Mouse (Mus musculus) liver, embryonic 14.5 days (tissue): ENCODE data around the gene Tnf. TPM values are rescaled to one million over a fixed set of nuclear protein-coding genes. Genes with fewer than 3 reads are reported as not detected.
A peak's percentile ranks its signal among the peaks of the same experiment; 100 is the strongest.

Experiments used
- ATAC-seq: fragments of 200-750 bp; cut with Nextera tagmentation; 2 replicates; pipeline ENCODE4 v1.8.0; 2017; ENCODE audit warnings: moderate number of reproducible peaks, mild to moderate bottlenecking, moderate library complexity; ENCODE audit not compliant: insufficient read depth
- DNase-seq, 3 experiments: peaks; one replicate each; pipeline ENCODE4 v3.0.0-alpha.2; 2012 to 2013; ENCODE audit warnings: low read depth in 3 of 3, low spot score in 3 of 3
- H3K27ac ChIP-seq: fragments of 300-500 bp; sonication (generic); 2 replicates; pipeline ENCODE4 v1.5.1; 2014; ENCODE audit warnings: moderate library complexity, mild to moderate bottlenecking, control low read depth, inconsistent platforms
- H3K27me3 ChIP-seq: fragments of 300-500 bp; sonication (generic); 2 replicates; pipeline ENCODE4 v1.6.1; 2014; ENCODE audit warnings: mild to moderate bottlenecking, low read length, moderate library complexity; ENCODE audit not compliant: control insufficient read depth, insufficient read depth
- H3K36me3 ChIP-seq: fragments of 300-500 bp; sonication (generic); replicated peaks from 2 replicates; pipeline ENCODE4 v1.6.1; 2014; ENCODE audit warnings: low read depth; ENCODE audit not compliant: control insufficient read depth, insufficient read depth
- H3K4me1 ChIP-seq, 2 experiments: fragments of 200-500 bp in 1 of 2; fragments of 300-500 bp in 1 of 2; sonication (generic) in 1 of 2; replicated peaks; 2 replicates each; pipeline ENCODE4 v1.6.1; 2012 to 2014; ENCODE audit warnings: antibody characterized with exemption in 1 of 2, inconsistent platforms in 1 of 2, low read length in 1 of 2; ENCODE audit not compliant: control insufficient read depth in 2 of 2, insufficient read depth in 2 of 2
- H3K4me2 ChIP-seq: fragments of 300-500 bp; sonication (generic); 2 replicates; pipeline ENCODE4 v1.6.1; 2014; ENCODE audit warnings: low read depth, mild to moderate bottlenecking, control low read depth, moderate library complexity
- H3K4me3 ChIP-seq, 2 experiments: fragments of 200-500 bp in 1 of 2; fragments of 300-500 bp in 1 of 2; sonication (generic) in 1 of 2; 2 replicates each; pipeline ENCODE4 v1.5.1; 2012 to 2014; ENCODE audit warnings: low read depth in 2 of 2, low read length in 2 of 2, mild to moderate bottlenecking in 2 of 2, control low read depth in 1 of 2, inconsistent platforms in 1 of 2, moderate library complexity in 1 of 2; ENCODE audit not compliant: insufficient read depth in 1 of 2
- H3K9ac ChIP-seq: fragments of 300-500 bp; sonication (generic); replicated peaks from 2 replicates; pipeline ENCODE4 v1.6.1; 2014; ENCODE audit warnings: mild to moderate bottlenecking, control low read depth, moderate library complexity
- H3K9me3 ChIP-seq: fragments of 300-500 bp; sonication (generic); 2 replicates; pipeline ENCODE4 v1.6.1; 2016; ENCODE audit warnings: low read length, mixed read lengths; ENCODE audit not compliant: control insufficient read depth
- CTCF ChIP-seq: IDR thresholded peaks from 2 replicates; pipeline ENCODE4 v1.5.1; 2016; ENCODE audit warnings: antibody characterized with exemption, low read depth, control low read depth
- EP300 ChIP-seq: IDR thresholded peaks from 2 replicates; pipeline ENCODE4 v1.6.1; 2016; ENCODE audit warnings: antibody characterized with exemption, low read depth
- whole genome bisulfite sequencing: fragments of 180-500 bp; shearing (Covaris S2); extraction: QIAGEN DNeasy Blood & Tissue Kit; methylation state at CpG from one replicate; pipeline ENCODE4 v1.1.7; 2014; ENCODE audit not compliant: insufficient replicate concordance; 5-methylcytosine and 5-hydroxymethylcytosine counted together
- polyA plus RNA-seq, 2 experiments: library from polyadenylated mRNA; depleted of rRNA in 1 of 2; stranded (reverse) in 1 of 2; unstranded in 1 of 2; fragments of >200 nt; fragmentation: Nextera tagmentation in 1 of 2; extraction: Ambion mirVana in 1 of 2; gene quantifications; 2 replicates each; pipeline versions ENCODE4 v1.2.1 to v1.2.3; 2012 to 2014

Tnf gene
- polyA plus RNA-seq, 2 experiments = 0.43 to 0.73 TPM

- DNase-seq (no peak), ATAC-seq (no peak)
- H3K27me3 ChIP-seq = no peaks in the 10 kb centered on the region
- 34% methylated on average over 7 of the region's 7 CpGs for WGBS
- TF ChIP-seq CTCF (no peak), EP300 (no peak)
- H3K9me3 ChIP-seq = no peaks in the 10 kb centered on the region
- H3K27ac ChIP-seq = no peak within 1 kb of the TSS
- no peaks in the 10 kb centered on the region for H3K36me3 ChIP-seq
- 0 out of 4 replicates have a peak within 1 kb of the TSS, but pooled peaks have one; percentile 2 to 41 for H3K4me3 ChIP-seq
- peak within 1 kb of the TSS; percentile 15; the same call in 1 of the 2 replicates for H3K4me2 ChIP-seq
- peaks cover 3 to 11% of the 10 kb centered on the region in 2 experiments; a peak in 3 of 4 replicates for H3K4me1 ChIP-seq
- H3K9ac ChIP-seq = no peak within 1 kb of the TSS
Measured at GRCm38 (mm10) chr17:35187959-35188610, 13.7 kb downstream of the Tnf start, which contains the start of gene Lst1. TSS of gene Lst1 (minus strand) at chr17:35188439.

- WGBS = 59% methylated on average over 4 of the region's 4 CpGs
- Histone ChIP-seq H3K4me3 (no peak overlapping the region), H3K9ac (no peak overlapping the region), H3K27ac (no peak overlapping the region), H3K36me3 (no peaks in the 10 kb centered on the region), H3K9me3 (no peaks in the 10 kb centered on the region), H3K27me3 (no peaks in the 10 kb centered on the region), H3K4me2 (peak overlapping the region; percentile 15; the same call in 1 of the 2 replicates), H3K4me1 (peaks cover 3 to 11% of the 10 kb centered on the region in 2 experiments; a peak in 3 of 4 replicates)
- DNase-seq = no peak
- ATAC-seq = no peak
- TF ChIP-seq EP300 (no peak), CTCF (no peak)
Measured at GRCm38 (mm10) chr17:35187345-35187744, 14.5 kb downstream of the Tnf start.

- Histone ChIP-seq H3K4me1 (peaks cover 3 to 10% of the 10 kb centered on the region in 2 experiments; a peak in 3 of 4 replicates), H3K9me3 (no peaks in the 10 kb centered on the region), H3K36me3 (no peaks in the 10 kb centered on the region), H3K27me3 (no peaks in the 10 kb centered on the region), H3K9ac (no peak overlapping the region), H3K27ac (no peak overlapping the region), H3K4me3 (peak overlapping the region; percentile 5 to 53; a peak in 3 of 4 replicates), H3K4me2 (peak overlapping the region; percentile 64)
- WGBS = 2% methylated on average over 4 of the region's 4 CpGs
- TF ChIP-seq EP300 (no peak), CTCF (no peak)
- DNase-seq (no peak), ATAC-seq (0 out of 2 replicates have a peak, but pooled peaks have one; percentile 12)
Measured at GRCm38 (mm10) chr17:35186681-35187080, 15.1 kb downstream of the Tnf start.

GRCm38 (mm10) chr17:35185639-35186611 is 15.9 kb downstream of the Tnf start:
- WGBS = under 1% methylated on average over 18 of the region's 18 CpGs
- DNase-seq = peak in 2 of 3 experiments; percentile 45 to 68
- peaks cover 3 to 9% of the 10 kb centered on the region in 2 experiments; a peak in 3 of 4 replicates for H3K4me1 ChIP-seq

More at GRCm38 (mm10) chr17:35185639-35186611, 15.9 kb downstream of the Tnf start:
- H3K36me3 ChIP-seq = no peaks in the 10 kb centered on the region
- no peak overlapping the region for H3K27ac ChIP-seq
- peak overlapping the region; percentile 50 to 53 for H3K4me3 ChIP-seq
- peak overlapping the region; percentile 38 for H3K9ac ChIP-seq
- peak; percentile 54; the same call in 1 of the 2 replicates for ATAC-seq
- peak overlapping the region; percentile 64 for H3K4me2 ChIP-seq
- H3K9me3 ChIP-seq = no peaks in the 10 kb centered on the region
- no peaks in the 10 kb centered on the region for H3K27me3 ChIP-seq
- TF ChIP-seq CTCF (no peak), EP300 (no peak)
